Mouse (Mus musculus) intestine, embryonic 16.5 days (tissue): Measurements from ENCODE around the gene Isyna1. TPM values are rescaled to one million over a fixed set of nuclear protein-coding genes. Genes with fewer than 3 reads are reported as not detected.

Source experiments
- ATAC-seq: fragments of 200-750 bp; cut with Nextera tagmentation; 2 replicates; pipeline ENCODE4 v1.8.0; 2017; ENCODE audit warnings: moderate TSS enrichment, moderate library complexity
- H3K27ac ChIP-seq: fragments of 300-500 bp; sonication (generic); 2 replicates; pipeline ENCODE4 v1.5.1; 2014; ENCODE audit warnings: mild to moderate bottlenecking, low read length
- H3K27me3 ChIP-seq: fragments of 300-500 bp; sonication (generic); replicated peaks from 2 replicates; pipeline ENCODE4 v1.6.1; 2014; ENCODE audit warnings: low read length, control low read depth, mixed read lengths; ENCODE audit not compliant: control insufficient read depth, insufficient read depth
- H3K36me3 ChIP-seq: fragments of 300-500 bp; sonication (generic); 2 replicates; pipeline ENCODE4 v1.6.1; 2014; ENCODE audit warnings: low read length, control low read depth; ENCODE audit not compliant: control insufficient read depth, insufficient read depth
- H3K4me1 ChIP-seq: fragments of 300-500 bp; sonication (generic); 2 replicates; pipeline ENCODE4 v1.6.1; 2014; ENCODE audit warnings: low read length, control low read depth, mixed read lengths; ENCODE audit not compliant: control insufficient read depth, insufficient read depth
- H3K4me2 ChIP-seq: fragments of 300-500 bp; sonication (generic); 2 replicates; pipeline ENCODE4 v1.6.1; 2014; ENCODE audit warnings: low read depth, low read length, control low read depth
- H3K4me3 ChIP-seq: fragments of 300-500 bp; sonication (generic); 2 replicates; pipeline ENCODE4 v1.5.1; 2014; ENCODE audit warnings: mild to moderate bottlenecking, low read length
- H3K9ac ChIP-seq: fragments of 300-500 bp; sonication (generic); 2 replicates; pipeline ENCODE4 v1.6.1; 2014; ENCODE audit warnings: low read depth, low read length
- H3K9me3 ChIP-seq: fragments of 300-500 bp; sonication (generic); 2 replicates; pipeline ENCODE4 v1.6.1; 2016; ENCODE audit warnings: low read length, control low read depth; ENCODE audit not compliant: control insufficient read depth
- WGBS: fragments of 180-500 bp; shearing (Covaris S2); extraction: QIAGEN DNeasy Blood & Tissue Kit; methylation state at CpG from one replicate; pipeline ENCODE4 v1.1.7; 2014; 5-methylcytosine and 5-hydroxymethylcytosine counted together
- polyA plus RNA-seq: library from polyadenylated mRNA; unstranded; fragments of >200 nt; fragmentation: Nextera tagmentation; extraction: Ambion mirVana; gene quantifications from 2 replicates; pipeline ENCODE4 v1.2.1, GENCODE M21; 2015

The Isyna1 gene
- polyA plus RNA-seq, 1 experiment from 2014 or later, result 121 TPM

GRCm38 (mm10) chr8:70598722-70599121 lies 4.5 kb downstream of the Isyna1 start:
- no peaks in the 10 kb centered on the region for H3K9me3 ChIP-seq
- ATAC-seq, result no peak
- peaks cover 11% of the 10 kb centered on the region for H3K36me3 ChIP-seq
- WGBS, result 29% methylated on average over 10 of the region's 10 CpGs
- no peak overlapping the region for H3K27ac ChIP-seq
- no peaks in the 10 kb centered on the region for H3K27me3 ChIP-seq
- H3K4me1 ChIP-seq, result peaks cover 51% of the 10 kb centered on the region
- peak overlapping the region; percentile 47 for H3K4me3 ChIP-seq
- peak overlapping the region; percentile 77 for H3K4me2 ChIP-seq
- peak overlapping the region; percentile 70 for H3K9ac ChIP-seq

- WGBS, result 81% methylated on average over 12 of the region's 12 CpGs
- H3K4me2 ChIP-seq, result no peak overlapping the region
- no peaks in the 10 kb centered on the region for H3K27me3 ChIP-seq
- no peak for ATAC-seq
- H3K4me3 ChIP-seq, result no peak overlapping the region
- H3K27ac ChIP-seq, result no peak overlapping the region
- H3K9me3 ChIP-seq, result no peaks in the 10 kb centered on the region
- peaks cover 49% of the 10 kb centered on the region for H3K4me1 ChIP-seq
- H3K36me3 ChIP-seq, result peaks cover 11% of the 10 kb centered on the region
- H3K9ac ChIP-seq, result no peak overlapping the region
These were observed 5.5 kb downstream of the Isyna1 start for GRCm38 (mm10) chr8:70599507-70600290.

GRCm38 (mm10) chr8:70600473-70601270 lies 6.5 kb downstream of the Isyna1 start:
- no peak overlapping the region for H3K4me3 ChIP-seq
- peak overlapping the region; percentile 45; the same call in 1 of the 2 replicates for H3K4me2 ChIP-seq
- ATAC-seq, result no peak; the same call in 1 of the 2 replicates
- no peaks in the 10 kb centered on the region for H3K27me3 ChIP-seq
- peak overlapping the region; percentile 55; the same call in 1 of the 2 replicates for H3K27ac ChIP-seq
- H3K9me3 ChIP-seq, result no peaks in the 10 kb centered on the region
- 32% methylated on average over 10 of the region's 10 CpGs for WGBS
- H3K9ac ChIP-seq, result no peak overlapping the region
- H3K4me1 ChIP-seq, result peaks cover 39% of the 10 kb centered on the region
- H3K36me3 ChIP-seq, result peaks cover 10% of the 10 kb centered on the region

GRCm38 (mm10) chr8:70601271-70601649 lies 7.1 kb downstream of the Isyna1 start:
- 3% methylated on average over 26 of the region's 26 CpGs for WGBS
- Histone ChIP-seq H3K27me3 (no peaks in the 10 kb centered on the region), H3K4me2 (peak overlapping the region; percentile 45), H3K4me1 (peaks cover 40% of the 10 kb centered on the region), H3K9me3 (no peaks in the 10 kb centered on the region), H3K36me3 (peaks cover 4% of the 10 kb centered on the region; the same call in 1 of the 2 replicates), H3K9ac (no peak overlapping the region), H3K27ac (peak overlapping the region; percentile 55; the same call in 1 of the 2 replicates), H3K4me3 (0 out of 2 replicates have a peak overlapping the region, but pooled peaks have one; percentile 11)
- ATAC-seq, result peak; percentile 36

GRCm38 (mm10) chr8:70602139-70602811 lies 8.1 kb downstream of the Isyna1 start:
- Histone ChIP-seq H3K27me3 (no peaks in the 10 kb centered on the region), H3K4me1 (peaks cover 41% of the 10 kb centered on the region), H3K36me3 (no peaks in the 10 kb centered on the region), H3K4me2 (no peak overlapping the region), H3K27ac (no peak overlapping the region), H3K9ac (no peak overlapping the region), H3K9me3 (no peaks in the 10 kb centered on the region), H3K4me3 (no peak overlapping the region)
- 92% methylated on average over 13 of the region's 13 CpGs for WGBS
- no peak for ATAC-seq

GRCm38 (mm10) chr8:70604558-70604957 lies 10.4 kb downstream of the Isyna1 start:
- Histone ChIP-seq H3K4me2 (no peak overlapping the region), H3K36me3 (no peaks in the 10 kb centered on the region), H3K27ac (no peak overlapping the region), H3K27me3 (no peaks in the 10 kb centered on the region), H3K4me1 (peaks cover 41% of the 10 kb centered on the region), H3K9ac (no peak overlapping the region), H3K4me3 (no peak overlapping the region), H3K9me3 (no peaks in the 10 kb centered on the region)
- no peak for ATAC-seq
- 92% methylated on average over 7 of the region's 7 CpGs for WGBS

GRCm38 (mm10) chr8:70605871-70606779 lies 12.0 kb downstream of the Isyna1 start:
- peak overlapping the region; percentile 89; the same call in 1 of the 2 replicates for H3K9ac ChIP-seq
- peaks cover 40% of the 10 kb centered on the region for H3K4me1 ChIP-seq
- H3K27me3 ChIP-seq, result no peaks in the 10 kb centered on the region
- H3K4me3 ChIP-seq, result no peak overlapping the region
- no peaks in the 10 kb centered on the region for H3K9me3 ChIP-seq
- no peaks in the 10 kb centered on the region for H3K36me3 ChIP-seq
- H3K4me2 ChIP-seq, result no peak overlapping the region
- H3K27ac ChIP-seq, result no peak overlapping the region
- ATAC-seq, result no peak
- 79% methylated on average over 9 of the region's 9 CpGs for WGBS

- Histone ChIP-seq H3K4me3 (peak overlapping the region; percentile 83), H3K27ac (no peak overlapping the region), H3K4me2 (peak overlapping the region; percentile 99), H3K27me3 (no peaks in the 10 kb centered on the region), H3K4me1 (peaks cover 36% of the 10 kb centered on the region), H3K36me3 (no peaks in the 10 kb centered on the region), H3K9ac (peak overlapping the region; percentile 89), H3K9me3 (no peaks in the 10 kb centered on the region)
- 64% methylated on average over 18 of the region's 18 CpGs for WGBS
- ATAC-seq, result no peak
These were observed 12.8 kb downstream of the Isyna1 start for GRCm38 (mm10) chr8:70606780-70607602.
